Mouse (Mus musculus) megakaryocyte progenitor cell, adult 5-6 weeks (primary cell): ENCODE measurements around the gene Slfn4. TPM values are rescaled to one million over a fixed set of nuclear protein-coding genes. Genes with fewer than 3 reads are reported as not detected.

Experiments used
- total RNA-seq, 2 experiments: library from RNA; stranded (forward) in 1 of 2; stranded (reverse) in 1 of 2; fragments of 157-497, 149-512 nt in 1 of 2; fragments of 200-1000 nt in 1 of 2; gene quantifications; 2 replicates each; pipeline versions ENCODE4 v1.2.3 to v1.2.4; 2015 to 2017

Gene Slfn4
- total RNA-seq, 2 experiments from 2014 or later: 7.9 to 22.5 TPM

Other genes with a start within 250 kb of the Slfn4 start
- gene Slfn5, start 223.8 kb upstream of the Slfn4 start, total RNA-seq (2015): 1.4 and 1.5 TPM in 2 replicates
- gene Slfn5, start 223.8 kb upstream of the Slfn4 start, total RNA-seq (2017): 1.7 and 2.8 TPM in 2 replicates
- gene Slfn9, start 183.4 kb upstream of the Slfn4 start, total RNA-seq (2015): 33.4 and 33.6 TPM in 2 replicates
- gene Slfn9, start 183.4 kb upstream of the Slfn4 start, total RNA-seq (2017): 33.1 and 41.3 TPM in 2 replicates
- gene Slfn8, start 154.4 kb upstream of the Slfn4 start, total RNA-seq (2015): 8.6 and 10.9 TPM in 2 replicates
- gene Slfn8, start 154.4 kb upstream of the Slfn4 start, total RNA-seq (2017): 7.7 and 13.3 TPM in 2 replicates
- 13.3 and 20.8 TPM in 2 replicates for gene Slfn2, start 110.1 kb upstream of the Slfn4 start, total RNA-seq (2015)
- 38.8 and 50.9 TPM in 2 replicates for gene Slfn2, start 110.1 kb upstream of the Slfn4 start, total RNA-seq (2017)
- gene Slfn1, start 58.3 kb upstream of the Slfn4 start, total RNA-seq (2015): 2.7 and 3.3 TPM in 2 replicates
- gene Slfn1, start 58.3 kb upstream of the Slfn4 start, total RNA-seq (2017): 5.4 and 5.8 TPM in 2 replicates
- 21.3 and 22.2 TPM in 2 replicates for gene Slfn3, start 16.1 kb downstream of the Slfn4 start, total RNA-seq (2015)
- 26.4 and 30.4 TPM in 2 replicates for gene Slfn3, start 16.1 kb downstream of the Slfn4 start, total RNA-seq (2017)
- gene Slfn14, start 111.5 kb downstream of the Slfn4 start, total RNA-seq (2015): 0.24 TPM in 1 of 2 replicates, not detected in the other
- not detected in 2 replicates for gene Slfn14, start 111.5 kb downstream of the Slfn4 start, total RNA-seq (2017)
- 52.4 and 58.5 TPM in 2 replicates for gene Ap2b1, start 123.8 kb downstream of the Slfn4 start, total RNA-seq (2015)
- gene Ap2b1, start 123.8 kb downstream of the Slfn4 start, total RNA-seq (2017): 51.3 and 67.6 TPM in 2 replicates
- gene Pex12, start 127.4 kb downstream of the Slfn4 start, total RNA-seq (2015): 12.8 and 13.0 TPM in 2 replicates
- gene Pex12, start 127.4 kb downstream of the Slfn4 start, total RNA-seq (2017): 4.7 and 8.7 TPM in 2 replicates
- gene Rasl10b, start 234.0 kb downstream of the Slfn4 start, total RNA-seq (2015): not detected in 2 replicates
- gene Rasl10b, start 234.0 kb downstream of the Slfn4 start, total RNA-seq (2017): 0.14 TPM in 1 of 2 replicates, not detected in the other